Mouse (Mus musculus) bone marrow macrophage, adult 2 months (primary cell): Measurements from ENCODE around the gene Slc25a44. TPM values are rescaled to one million over a fixed set of nuclear protein-coding genes. Genes with fewer than 3 reads are reported as not detected.
"Not testable (repeated sequence)": the region's sequence is repeated elsewhere in the genome, so short reads cannot be mapped to it uniquely, and the experiment has no call there.

ENCODE experiments used
- H3K27ac ChIP-seq: 2 replicates; pipeline ENCODE4 v1.5.1; 2012; ENCODE audit warnings: low read depth, low read length; ENCODE audit not compliant: insufficient read depth
- H3K4me1 ChIP-seq: 2 replicates; pipeline ENCODE4 v1.6.1; 2012; ENCODE audit warnings: low read length; ENCODE audit not compliant: control insufficient read depth, insufficient read depth
- H3K4me3 ChIP-seq: 2 replicates; pipeline ENCODE4 v1.5.1; 2012; ENCODE audit warnings: mild to moderate bottlenecking, low read length, moderate library complexity; ENCODE audit not compliant: insufficient read depth
- CTCF ChIP-seq: IDR thresholded peaks from 2 replicates; pipeline ENCODE4 v1.5.1; 2012; ENCODE audit warnings: low read depth, mild to moderate bottlenecking, low read length, moderate library complexity
- POLR2A ChIP-seq: IDR thresholded peaks from 2 replicates; pipeline ENCODE4 v1.6.1; 2012; ENCODE audit warnings: mild to moderate bottlenecking, low read depth, low read length, borderline replicate concordance
- polyA plus RNA-seq: library from polyadenylated mRNA; stranded (reverse); fragments of >200 nt; gene quantifications from 2 replicates; pipeline ENCODE4 v1.2.4, GENCODE M21; 2012; ENCODE audit not compliant: missing spikeins, insufficient read depth, insufficient read length

Slc25a44 gene
- polyA plus RNA-seq, 1 experiment: 14.0 TPM

DNA sequence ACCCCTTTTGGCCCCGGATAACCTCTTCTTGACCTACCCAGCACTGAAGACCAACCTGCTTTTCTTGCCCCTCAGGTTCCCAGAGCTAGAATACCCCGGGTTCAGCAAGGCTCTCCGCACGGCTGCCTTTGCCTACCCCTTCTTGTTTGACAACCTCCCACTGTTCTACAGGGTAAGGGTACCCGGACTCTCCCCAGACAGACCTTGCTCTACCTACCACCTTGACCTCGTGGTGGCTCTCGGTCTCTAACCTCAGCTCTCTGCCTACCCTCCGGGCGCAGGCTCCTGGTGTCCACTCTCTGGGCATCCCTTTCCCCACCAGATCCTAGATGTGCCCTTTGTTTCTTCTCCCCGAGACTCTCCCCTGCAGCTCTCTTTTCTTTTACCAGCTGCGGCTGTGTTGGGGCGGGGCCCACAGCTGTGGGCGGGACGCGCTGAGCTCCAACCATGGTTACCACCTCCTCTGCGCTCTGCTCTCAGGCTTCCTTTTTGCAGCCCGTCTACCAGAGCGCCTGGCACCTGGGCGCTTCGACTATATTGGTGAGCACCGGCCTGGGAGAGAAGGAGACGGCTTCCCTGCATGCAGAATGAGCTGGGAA lies 58.0 kb downstream of the Slc25a44 start:
- H3K27ac ChIP-seq, H3K4me3 ChIP-seq: not testable (repeated sequence)

DNA sequence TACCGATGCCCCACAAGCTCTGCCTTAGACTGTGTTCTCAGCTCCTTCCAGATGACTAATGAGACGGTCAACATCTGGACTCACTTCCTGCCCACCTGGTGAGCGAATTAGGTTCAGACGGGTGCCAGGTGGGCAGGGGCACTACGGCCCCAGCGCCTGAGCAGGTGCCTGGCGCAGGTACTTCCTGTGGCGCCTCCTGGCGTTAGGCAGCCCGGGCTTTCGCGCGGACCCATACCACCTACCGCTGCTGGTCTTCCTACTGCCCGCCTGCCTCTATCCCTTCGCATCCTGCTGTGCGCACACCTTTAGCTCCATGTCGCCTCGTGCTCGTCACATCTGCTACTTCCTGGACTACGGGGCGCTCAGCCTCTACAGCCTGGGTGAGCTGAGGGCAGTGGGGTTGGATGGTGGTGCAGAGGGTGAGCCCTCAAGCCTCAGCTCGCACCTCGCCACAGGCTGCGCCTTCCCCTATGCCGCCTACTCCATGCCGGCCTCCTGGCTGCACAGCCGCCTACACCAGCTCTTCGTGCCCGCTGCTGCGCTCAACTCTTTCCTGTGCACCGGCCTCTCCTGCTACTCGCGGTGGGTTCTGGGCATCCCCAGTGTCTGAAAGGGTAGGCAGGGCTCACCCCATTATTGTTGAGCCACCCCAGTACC lies 59.1 kb downstream of the Slc25a44 start:
- TF ChIP-seq CTCF: no peak
- no peak for TF ChIP-seq POLR2A
- Histone ChIP-seq H3K27ac (no peak overlapping the region), H3K4me1 (no peaks in the 10 kb centered on the region), H3K4me3 (no peak overlapping the region)

More for the DNA sequence above, 58.0 kb downstream of the Slc25a44 start:
- not testable (repeated sequence) for H3K4me1 ChIP-seq

DNA sequence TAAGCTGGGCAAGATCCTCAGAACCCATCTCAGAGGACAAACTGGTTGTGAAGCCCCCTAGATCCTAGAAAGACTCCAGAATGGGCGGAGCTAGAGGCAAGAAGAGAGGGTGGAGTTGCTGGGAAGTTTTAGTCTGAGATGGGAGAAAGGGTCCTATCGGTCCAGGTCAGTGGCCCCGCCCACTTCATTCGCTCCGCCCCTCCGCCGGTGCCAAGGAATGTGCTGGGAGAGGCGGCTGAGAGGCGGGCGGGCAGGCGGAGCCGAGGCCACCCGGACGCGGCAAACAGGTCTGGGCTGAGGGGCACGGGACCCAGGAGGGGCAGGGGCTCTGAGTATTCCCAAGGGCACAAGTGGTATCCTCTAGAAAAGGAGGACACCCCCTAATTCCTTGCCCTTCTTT lies 60.6 kb downstream of the Slc25a44 start, which contains the start of gene Paqr6:
Gene Paqr6 (plus strand): TSS at position 248 of the 400 bp plus-strand sequence.
- no peak within 1 kb of the TSS for H3K27ac ChIP-seq
- no peak within 1 kb of the TSS for H3K4me3 ChIP-seq
- H3K4me1 ChIP-seq: no peaks in the 10 kb centered on the region
- no peak for TF ChIP-seq CTCF
- TF ChIP-seq POLR2A: no peak

DNA sequence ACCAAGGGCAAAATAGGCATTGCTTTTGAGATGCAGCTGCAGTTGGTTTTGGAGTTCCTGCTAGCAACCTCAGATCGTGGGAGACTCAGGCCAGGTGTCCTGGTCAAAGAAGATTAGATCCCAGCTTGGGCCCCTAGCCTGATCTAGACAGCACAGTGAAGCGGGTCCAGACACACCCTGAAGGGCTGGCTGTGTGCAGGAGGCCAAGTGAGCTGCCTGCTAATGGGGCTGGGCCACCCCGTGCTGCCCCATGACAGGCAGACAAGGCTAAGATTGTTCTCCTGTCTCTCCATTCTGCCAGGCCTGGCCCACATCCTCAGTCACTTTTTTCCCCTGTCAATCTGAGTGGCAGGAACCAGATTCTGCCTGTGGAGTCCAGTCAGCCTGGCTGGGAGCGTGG lies 61.2 kb downstream of the Slc25a44 start:
- H3K4me3 ChIP-seq: no peak overlapping the region
- H3K4me1 ChIP-seq: no peaks in the 10 kb centered on the region
- no peak overlapping the region for H3K27ac ChIP-seq
- TF ChIP-seq POLR2A: no peak
- TF ChIP-seq CTCF: no peak

DNA sequence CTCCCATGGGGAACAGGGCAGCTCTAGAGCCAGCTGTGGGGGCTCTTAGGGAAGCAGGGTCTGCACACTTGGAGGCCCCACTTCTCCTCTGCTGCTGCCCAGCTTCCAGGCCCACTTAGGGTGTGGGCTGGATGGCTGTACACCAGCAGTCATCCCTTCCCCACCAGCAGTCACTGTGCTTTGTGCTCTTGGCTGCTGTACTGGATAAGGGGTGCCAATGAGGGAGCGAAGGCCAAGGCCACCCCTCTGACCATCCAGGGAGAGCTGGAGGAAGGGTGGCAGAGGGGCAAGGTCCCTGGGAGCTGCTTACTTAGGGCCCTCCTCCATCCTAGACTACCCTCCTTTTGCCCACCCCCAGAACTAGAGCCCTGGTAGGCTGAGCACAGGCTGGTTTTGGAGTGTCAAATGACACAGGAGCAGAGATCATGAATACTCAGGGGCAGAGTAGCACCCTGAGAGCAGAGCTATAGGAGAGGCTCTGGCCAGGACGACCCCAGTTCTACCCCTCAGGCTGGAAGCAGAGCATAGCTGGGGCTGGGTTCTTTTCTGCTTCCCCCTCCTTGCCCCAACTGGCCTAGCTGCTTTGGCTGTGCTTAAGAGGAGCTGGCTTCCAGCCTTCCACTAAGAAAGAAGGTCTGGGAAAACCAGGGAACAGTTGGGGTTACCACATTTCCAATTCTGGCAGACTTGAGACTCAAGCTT lies 63.2 kb downstream of the Slc25a44 start:
- Histone ChIP-seq H3K4me1 (no peaks in the 10 kb centered on the region), H3K27ac (no peak overlapping the region), H3K4me3 (no peak overlapping the region)
- TF ChIP-seq CTCF (no peak), POLR2A (no peak)

DNA sequence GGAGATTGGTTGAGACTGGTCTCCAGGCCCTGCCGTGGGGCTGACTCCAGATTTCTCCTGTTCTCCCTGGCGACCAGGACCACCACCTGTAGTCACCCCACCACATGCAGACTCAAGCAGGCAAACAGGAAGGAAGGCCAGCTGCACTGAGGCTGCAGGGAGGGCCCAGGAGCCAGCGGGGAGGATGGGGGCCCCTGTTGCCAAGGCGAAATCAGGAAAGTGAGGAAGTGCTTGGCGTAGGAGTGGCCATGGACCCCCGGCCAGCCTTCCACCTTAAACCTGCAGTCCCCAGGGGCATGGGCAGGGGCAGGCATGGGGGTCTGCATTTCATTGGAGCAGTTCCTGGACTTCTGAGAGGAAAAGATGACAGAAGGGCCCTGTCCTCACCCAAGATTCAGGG lies 63.8 kb downstream of the Slc25a44 start:
- TF ChIP-seq POLR2A (no peak), CTCF (no peak)
- Histone ChIP-seq H3K4me1 (no peaks in the 10 kb centered on the region), H3K27ac (no peak overlapping the region), H3K4me3 (no peak overlapping the region)

Other genes with a start within 250 kb of the Slc25a44 start
- gene Rhbg, start 170.4 kb downstream of the Slc25a44 start, polyA plus RNA-seq: not detected in 2 replicates
- gene Gm38392, start 137.9 kb downstream of the Slc25a44 start, polyA plus RNA-seq: 0.48 TPM in 1 of 2 replicates, not detected in the other
- 10.1 and 11.4 TPM in 2 replicates for gene Tsacc, start 128.1 kb downstream of the Slc25a44 start, polyA plus RNA-seq
- 75.3 and 76.5 TPM in 2 replicates for gene Cct3, start 128.0 kb downstream of the Slc25a44 start, polyA plus RNA-seq
- 401 and 428 TPM in 2 replicates for gene Glmp, start 100.1 kb downstream of the Slc25a44 start, polyA plus RNA-seq
- 0.68 and 0.71 TPM in 2 replicates for gene Tmem79, start 89.0 kb downstream of the Slc25a44 start, polyA plus RNA-seq
- 26.0 and 27.8 TPM in 2 replicates for gene Smg5, start 88.9 kb downstream of the Slc25a44 start, polyA plus RNA-seq
- not detected in 2 replicates for gene Paqr6, start 60.6 kb downstream of the Slc25a44 start, polyA plus RNA-seq
- not detected in 2 replicates for gene Bglap3, start 52.4 kb downstream of the Slc25a44 start, polyA plus RNA-seq
- not detected in 2 replicates for gene Bglap2, start 46.4 kb downstream of the Slc25a44 start, polyA plus RNA-seq
- gene Bglap, start 40.7 kb downstream of the Slc25a44 start, polyA plus RNA-seq: not detected in 2 replicates
- 55.0 and 59.7 TPM in 2 replicates for gene Pmf1, start 14.8 kb downstream of the Slc25a44 start, polyA plus RNA-seq
- gene Sema4a, start 36.0 kb upstream of the Slc25a44 start, polyA plus RNA-seq: 178 and 180 TPM in 2 replicates
- 124 and 126 TPM in 2 replicates for gene Lmna, start 84.8 kb upstream of the Slc25a44 start, polyA plus RNA-seq
- 0.13 and 0.16 TPM in 2 replicates for gene Mex3a, start 107.3 kb upstream of the Slc25a44 start, polyA plus RNA-seq
- not detected in 2 replicates for gene Rab25, start 123.2 kb upstream of the Slc25a44 start, polyA plus RNA-seq
- gene Lamtor2, start 127.9 kb upstream of the Slc25a44 start, polyA plus RNA-seq: 149 and 154 TPM in 2 replicates
- 22.9 and 25.8 TPM in 2 replicates for gene Ubqln4, start 128.6 kb upstream of the Slc25a44 start, polyA plus RNA-seq
- gene Ssr2, start 150.7 kb upstream of the Slc25a44 start, polyA plus RNA-seq: 71.3 and 83.2 TPM in 2 replicates
- gene Arhgef2, start 180.8 kb upstream of the Slc25a44 start, polyA plus RNA-seq: 140 and 154 TPM in 2 replicates
- not detected in 2 replicates for gene Rxfp4, start 228.0 kb upstream of the Slc25a44 start, polyA plus RNA-seq